Mouse (Mus musculus) heart, embryonic 16.5 days (tissue): ENCODE data around the gene Nme2. TPM values are rescaled to one million over a fixed set of nuclear protein-coding genes. Genes with fewer than 3 reads are reported as not detected.
"Not testable (repeated sequence)": the region's sequence is repeated elsewhere in the genome, so short reads cannot be mapped to it uniquely, and the experiment has no call there.

ENCODE experiments used
- ATAC-seq: fragments of 200-750 bp; cut with Nextera tagmentation; replicated peaks from 2 replicates; pipeline ENCODE4 v1.8.0; 2017; ENCODE audit warnings: moderate number of reproducible peaks; ENCODE audit not compliant: insufficient read depth, low FRiP score; ENCODE audit errors: extremely low read depth
- H3K27ac ChIP-seq: fragments of 300-500 bp; sonication (generic); 2 replicates; pipeline ENCODE4 v1.5.1; 2014; ENCODE audit warnings: mild to moderate bottlenecking, low read length, control low read depth, moderate library complexity
- H3K27me3 ChIP-seq: fragments of 300-500 bp; sonication (generic); 2 replicates; pipeline ENCODE4 v1.6.1; 2014; ENCODE audit warnings: low read length, mixed read lengths; ENCODE audit not compliant: control insufficient read depth, insufficient read depth
- H3K36me3 ChIP-seq: fragments of 300-500 bp; sonication (generic); 2 replicates; pipeline ENCODE4 v1.6.1; 2014; ENCODE audit not compliant: control insufficient read depth, insufficient read depth
- H3K4me1 ChIP-seq: fragments of 300-500 bp; sonication (generic); 2 replicates; pipeline ENCODE4 v1.6.1; 2014; ENCODE audit warnings: low read length, mixed read lengths; ENCODE audit not compliant: control insufficient read depth, insufficient read depth
- H3K4me2 ChIP-seq: fragments of 300-500 bp; sonication (generic); 2 replicates; pipeline ENCODE4 v1.6.1; 2014; ENCODE audit warnings: low read depth, mild to moderate bottlenecking, control low read depth, low read length
- H3K4me3 ChIP-seq: fragments of 300-500 bp; sonication (generic); 2 replicates; pipeline ENCODE4 v1.5.1; 2014; ENCODE audit warnings: mild to moderate bottlenecking, control low read depth, low read length
- H3K9ac ChIP-seq: fragments of 300-500 bp; sonication (generic); 2 replicates; pipeline ENCODE4 v1.6.1; 2014; ENCODE audit warnings: low read length, control low read depth
- H3K9me3 ChIP-seq: fragments of 300-500 bp; sonication (generic); replicated peaks from 2 replicates; pipeline ENCODE4 v1.6.1; 2016; ENCODE audit warnings: low read length; ENCODE audit not compliant: control insufficient read depth
- WGBS: fragments of 180-500 bp; shearing (Covaris S2); extraction: QIAGEN DNeasy Blood & Tissue Kit; methylation state at CpG from one replicate; pipeline ENCODE4 v1.1.7; 2014; 5-methylcytosine and 5-hydroxymethylcytosine counted together
- polyA plus RNA-seq: library from polyadenylated mRNA; unstranded; fragments of >200 nt; fragmentation: Nextera tagmentation; extraction: Ambion mirVana; gene quantifications from 2 replicates; pipeline ENCODE4 v1.2.1, GENCODE M21; 2015

Gene Nme2
- polyA plus RNA-seq, 1 experiment from 2014 or later: 420 TPM

GRCm38 (mm10) chr11:93955256-93956150, 556 bp downstream of the Nme2 start:
- peak overlapping the region; percentile 86 for H3K9ac ChIP-seq
- peak overlapping the region; percentile 86 for H3K4me3 ChIP-seq
- WGBS: under 1% methylated on average over 67 of the region's 67 CpGs
- peak overlapping the region; percentile 90 for H3K4me2 ChIP-seq
- peak; percentile 96 for ATAC-seq
- H3K27me3 ChIP-seq: no peaks in the 10 kb centered on the region
- H3K9me3 ChIP-seq: no peaks in the 10 kb centered on the region
- peaks cover 38% of the 10 kb centered on the region for H3K36me3 ChIP-seq
- H3K4me1 ChIP-seq: peaks cover 17% of the 10 kb centered on the region
- H3K27ac ChIP-seq: peak overlapping the region; percentile 96

GRCm38 (mm10) chr11:93954738-93955255, 1.3 kb downstream of the Nme2 start:
- ATAC-seq: no peak
- Histone ChIP-seq H3K36me3 (peaks cover 35% of the 10 kb centered on the region), H3K4me2 (peak overlapping the region; percentile 90), H3K4me1 (peaks cover 17% of the 10 kb centered on the region), H3K4me3 (peak overlapping the region; percentile 86), H3K27ac (peak overlapping the region; percentile 96), H3K27me3 (no peaks in the 10 kb centered on the region), H3K9ac (peak overlapping the region; percentile 86), H3K9me3 (no peaks in the 10 kb centered on the region)
- 34% methylated on average over 13 of the region's 13 CpGs for WGBS

DNA sequence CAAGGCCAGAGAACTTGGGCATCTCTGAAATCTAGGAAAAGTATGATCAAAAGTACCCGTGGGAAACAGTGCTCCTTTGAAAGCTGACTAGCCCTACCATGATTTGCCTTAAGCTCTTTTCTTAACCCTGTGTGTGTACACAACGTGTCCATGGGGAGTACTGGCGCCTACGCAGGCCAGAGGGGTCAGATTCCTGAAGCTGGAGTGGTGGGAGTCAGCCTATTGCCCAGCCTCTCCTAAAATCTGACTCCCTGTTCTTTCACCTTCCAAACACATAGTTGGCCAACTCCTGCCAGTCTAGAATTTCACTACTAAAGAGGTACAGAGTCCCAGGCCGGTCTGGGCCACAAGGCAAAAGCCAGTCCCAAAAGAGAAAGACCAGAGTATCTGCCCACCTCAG, 3.7 kb downstream of the Nme2 start:
- H3K9me3 ChIP-seq: no peaks in the 10 kb centered on the region
- 78% methylated on average over 5 of the region's 5 CpGs for WGBS
- H3K4me1 ChIP-seq: peaks cover 17% of the 10 kb centered on the region
- no peaks in the 10 kb centered on the region for H3K27me3 ChIP-seq
- H3K27ac ChIP-seq: no peak overlapping the region
- H3K9ac ChIP-seq: no peak overlapping the region
- no peak overlapping the region for H3K4me3 ChIP-seq
- no peak for ATAC-seq
- H3K4me2 ChIP-seq: no peak overlapping the region
- H3K36me3 ChIP-seq: peaks cover 28% of the 10 kb centered on the region

GRCm38 (mm10) chr11:93950045-93950444, 6.0 kb downstream of the Nme2 start:
- no peak for ATAC-seq
- Histone ChIP-seq H3K4me3 (no peak overlapping the region), H3K36me3 (peaks cover 28% of the 10 kb centered on the region), H3K9me3 (no peaks in the 10 kb centered on the region), H3K4me1 (peaks cover 12% of the 10 kb centered on the region), H3K27me3 (no peaks in the 10 kb centered on the region), H3K9ac (no peak overlapping the region), H3K4me2 (no peak overlapping the region), H3K27ac (no peak overlapping the region)
- WGBS: 91% methylated on average over 1 of the region's 1 CpGs

DNA sequence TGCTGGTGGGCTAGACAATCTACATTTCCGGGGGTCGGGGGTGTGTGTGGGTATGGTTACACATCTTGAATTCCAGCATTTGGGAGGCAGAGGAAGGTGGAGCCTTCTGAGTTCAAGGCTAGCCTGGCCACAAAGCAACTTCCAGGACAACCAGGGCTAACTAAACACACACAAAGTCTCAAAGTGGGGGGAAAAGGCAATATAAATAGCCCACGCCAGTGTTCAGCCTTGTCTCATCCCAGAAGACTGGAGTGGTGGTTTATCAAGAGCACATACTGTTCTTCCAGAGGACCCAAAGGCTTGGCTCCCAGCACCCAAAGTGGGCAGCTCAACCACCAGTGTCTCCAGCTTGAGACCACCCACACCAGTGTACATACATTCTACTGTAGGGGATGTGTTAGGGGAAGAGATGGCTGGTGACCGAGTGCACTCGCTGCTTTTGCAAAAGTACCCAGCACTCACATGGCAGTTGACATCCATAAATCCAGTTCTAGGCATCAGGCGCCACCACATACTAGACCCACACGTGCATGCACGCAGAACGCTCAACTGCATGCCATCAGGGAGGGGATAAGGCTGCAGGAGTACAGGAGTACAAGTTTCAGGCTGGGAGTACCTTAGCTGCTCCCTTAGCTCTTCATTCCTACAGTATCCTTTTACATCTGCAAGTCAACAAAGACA, 7.0 kb downstream of the Nme2 start:
- H3K27ac ChIP-seq: no peak overlapping the region
- no peak for ATAC-seq
- H3K4me3 ChIP-seq: no peak overlapping the region
- H3K27me3 ChIP-seq: no peaks in the 10 kb centered on the region
- peaks cover 28% of the 10 kb centered on the region for H3K36me3 ChIP-seq
- H3K9ac ChIP-seq: no peak overlapping the region
- H3K4me1 ChIP-seq: peaks cover 9% of the 10 kb centered on the region
- H3K9me3 ChIP-seq: no peaks in the 10 kb centered on the region
- 87% methylated on average over 9 of the region's 9 CpGs for WGBS
- H3K4me2 ChIP-seq: no peak overlapping the region

GRCm38 (mm10) chr11:93944986-93945385, 11.1 kb downstream of the Nme2 start:
- Histone ChIP-seq H3K27me3 (no peaks in the 10 kb centered on the region), H3K9me3 (no peaks in the 10 kb centered on the region), H3K36me3 (peaks cover 10% of the 10 kb centered on the region), H3K4me1 (no peaks in the 10 kb centered on the region), H3K9ac (no peak overlapping the region), H3K4me2 (no peak overlapping the region), H3K27ac (no peak overlapping the region), H3K4me3 (no peak overlapping the region)
- WGBS: 95% methylated on average over 3 of the region's 3 CpGs
- no peak for ATAC-seq

- ATAC-seq: no peak
- 49% methylated on average over 2 of the region's 2 CpGs for WGBS
- Histone ChIP-seq H3K27ac (no peak overlapping the region), H3K4me3 (no peak overlapping the region), H3K9ac (no peak overlapping the region), H3K9me3 (no peaks in the 10 kb centered on the region), H3K4me1 (no peaks in the 10 kb centered on the region), H3K27me3 (no peaks in the 10 kb centered on the region), H3K36me3 (peaks cover 14% of the 10 kb centered on the region; the same call in 1 of the 2 replicates), H3K4me2 (no peak overlapping the region)
Observed at GRCm38 (mm10) chr11:93940906-93941305, 15.2 kb downstream of the Nme2 start.

- Histone ChIP-seq H3K36me3 (peaks cover 41% of the 10 kb centered on the region), H3K4me2 (no peak overlapping the region), H3K27me3 (no peaks in the 10 kb centered on the region), H3K4me1 (no peaks in the 10 kb centered on the region), H3K4me3 (no peak overlapping the region), H3K9ac (no peak overlapping the region), H3K9me3 (no peaks in the 10 kb centered on the region), H3K27ac (no peak overlapping the region)
- ATAC-seq: no peak
Observed at GRCm38 (mm10) chr11:93929106-93929505, 27.0 kb downstream of the Nme2 start.

GRCm38 (mm10) chr11:93915019-93915418, 41.0 kb downstream of the Nme2 start:
- not testable (repeated sequence) for H3K27ac ChIP-seq, H3K27me3 ChIP-seq, H3K9ac ChIP-seq, H3K9me3 ChIP-seq, ATAC-seq, H3K4me1 ChIP-seq, H3K4me3 ChIP-seq, H3K4me2 ChIP-seq
- 87% methylated on average over 2 of the region's 2 CpGs for WGBS
- peaks cover 42% of the 10 kb centered on the region for H3K36me3 ChIP-seq
